Mouse (Mus musculus) v-Abl transformed pro-B cells (cell line): ENCODE results near the gene Atp6v0a2.

Experiments used
- in situ Hi-C, 2 experiments: fragments of 400-800 bp; cut with MboI; formaldehyde crosslinking; loops; one replicate each; pipeline ENCODE4 v1.15.1; 2025; ENCODE audit not compliant: unreplicated experiment in 2 of 2

Atp6v0a2 gene

GRCm38 (mm10) chr5:124636139-124636538, 7.8 kb downstream of the Atp6v0a2 start:
- in situ Hi-C loops, result no loop called here

GRCm38 (mm10) chr5:124636694-124637093, 8.3 kb downstream of the Atp6v0a2 start:
- in situ Hi-C loops, result no loop called here

- in situ Hi-C loops, result no loop called here
Observed at GRCm38 (mm10) chr5:124637300-124637699, 8.9 kb downstream of the Atp6v0a2 start.

- in situ Hi-C loops, result no loop called here
Observed at GRCm38 (mm10) chr5:124637836-124638235, 9.5 kb downstream of the Atp6v0a2 start.

- in situ Hi-C loops, result no loop called here
Observed at GRCm38 (mm10) chr5:124713741-124714140, 85.4 kb downstream of the Atp6v0a2 start.

GRCm38 (mm10) chr5:124715135-124715534, 86.8 kb downstream of the Atp6v0a2 start:
- in situ Hi-C loops, result no loop called here

DNA sequence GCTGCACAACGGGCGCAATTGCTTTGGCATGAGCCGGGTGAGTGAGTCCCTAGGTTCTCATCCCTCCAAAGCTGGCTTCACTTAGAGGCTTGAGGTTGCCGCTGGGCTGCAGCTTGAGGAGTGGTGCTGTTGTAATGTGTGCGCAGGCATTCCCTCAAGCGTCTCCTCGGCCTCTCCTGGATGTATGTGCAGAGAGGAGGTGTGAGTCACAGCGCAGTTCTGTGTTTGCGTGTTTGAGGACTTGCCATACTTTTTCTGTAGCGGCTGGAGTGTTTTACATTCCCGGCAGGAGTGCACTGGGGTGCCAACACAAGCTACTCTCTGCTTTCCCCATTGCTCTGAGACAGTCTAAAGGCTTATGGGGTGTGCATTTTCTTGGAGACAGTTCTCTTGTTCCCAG, 89.6 kb downstream of the Atp6v0a2 start:
- in situ Hi-C loops, result no loop called here

- in situ Hi-C loops, result no loop called here
Observed at GRCm38 (mm10) chr5:124718396-124718795, 90.0 kb downstream of the Atp6v0a2 start.

DNA sequence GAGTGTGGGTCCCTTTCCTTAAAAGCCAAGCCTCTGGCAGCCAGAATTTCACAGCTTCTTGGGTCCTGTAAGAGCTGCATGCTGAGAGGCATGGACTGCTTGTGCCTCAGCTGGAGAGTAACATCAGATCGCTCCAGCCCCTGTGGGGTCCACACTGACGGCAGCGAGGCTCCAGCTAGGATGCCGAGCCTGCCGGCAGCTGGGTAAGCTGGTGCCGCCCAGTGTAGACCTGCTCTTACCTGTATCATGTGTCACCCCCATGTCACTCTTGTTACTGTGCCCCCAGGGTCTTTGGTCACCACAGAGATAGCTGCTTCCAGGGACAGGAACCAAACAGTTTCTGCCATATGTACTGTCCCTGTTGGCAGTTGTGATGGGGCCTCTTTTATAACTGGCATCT, 94.7 kb downstream of the Atp6v0a2 start:
- in situ Hi-C loops, result no loop called here

- in situ Hi-C loops, result no loop called here
Observed at GRCm38 (mm10) chr5:124724997-124725396, 96.6 kb downstream of the Atp6v0a2 start, which contains the start of gene Dnah10. Gene Dnah10, plus strand, starts transcription at chr5:124725085.

DNA sequence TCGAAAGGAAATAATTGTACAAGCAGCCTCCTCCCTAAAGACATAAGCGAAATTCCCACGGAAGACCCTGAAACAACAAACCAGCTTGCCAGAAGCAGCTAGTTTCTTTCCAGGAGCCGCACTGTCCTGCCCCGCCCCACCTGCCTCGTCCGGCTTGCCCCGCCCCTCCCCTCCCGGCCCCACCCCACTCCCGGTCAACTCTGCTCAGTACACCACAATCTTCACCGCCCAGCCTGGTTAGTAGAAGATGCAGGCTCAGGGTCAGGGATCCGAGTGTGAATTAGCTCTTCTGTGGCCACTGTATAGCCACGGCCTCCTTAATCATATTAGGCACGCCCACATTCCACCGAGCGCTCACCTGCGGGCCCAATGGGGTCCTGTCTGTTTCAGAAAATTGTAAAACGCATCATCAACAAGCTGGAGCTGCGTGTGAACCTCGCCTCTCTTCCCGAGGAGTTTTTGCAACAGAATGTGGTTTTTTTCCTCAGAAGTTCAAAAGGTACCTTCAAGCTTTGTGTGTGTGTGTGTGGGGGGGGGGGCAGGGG, 101.4 kb downstream of the Atp6v0a2 start:
- in situ Hi-C loops, result no loop called here

DNA sequence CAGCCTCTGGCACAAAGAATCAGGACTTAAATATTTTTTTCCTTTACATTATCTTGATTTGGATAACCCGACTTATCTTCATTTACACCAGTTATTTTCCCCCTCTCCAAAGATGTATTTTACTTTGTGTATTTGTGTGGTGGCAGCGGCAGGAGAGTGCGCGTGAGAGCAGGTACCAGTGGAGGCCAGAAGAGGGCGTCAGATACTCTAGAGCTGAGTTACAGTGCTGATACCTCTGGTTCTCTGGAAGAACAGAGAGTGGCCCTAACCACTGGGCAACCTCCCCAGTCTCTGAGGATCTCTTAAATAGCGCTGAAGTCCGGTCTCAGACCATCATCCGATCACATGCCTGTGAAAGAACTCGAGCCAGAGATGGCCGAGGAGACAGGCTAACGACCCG, 105.6 kb downstream of the Atp6v0a2 start:
- in situ Hi-C loops, result no loop called here

GRCm38 (mm10) chr5:124741898-124742599, 113.7 kb downstream of the Atp6v0a2 start:
- in situ Hi-C loops, result no loop called here

DNA sequence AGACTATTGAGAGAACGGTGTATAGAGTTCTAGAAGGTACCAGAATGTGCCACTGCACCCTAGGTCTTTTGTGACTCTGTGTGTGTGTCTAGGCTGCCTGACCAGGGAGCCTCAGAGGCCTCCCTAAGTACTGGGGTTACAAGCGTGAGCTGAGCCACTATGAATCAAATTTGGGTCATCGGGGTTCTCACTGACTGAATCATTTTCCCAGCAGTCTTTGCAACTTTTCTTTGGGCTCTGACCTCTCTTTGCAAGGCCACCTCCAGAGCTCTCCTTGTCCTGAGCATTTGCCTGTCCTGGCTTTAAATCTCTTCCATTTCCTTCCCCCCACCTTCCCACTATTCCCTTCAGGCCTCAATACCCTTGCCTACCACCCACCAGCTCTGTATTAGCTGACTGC, 115.5 kb downstream of the Atp6v0a2 start:
- in situ Hi-C loops, result no loop called here

DNA sequence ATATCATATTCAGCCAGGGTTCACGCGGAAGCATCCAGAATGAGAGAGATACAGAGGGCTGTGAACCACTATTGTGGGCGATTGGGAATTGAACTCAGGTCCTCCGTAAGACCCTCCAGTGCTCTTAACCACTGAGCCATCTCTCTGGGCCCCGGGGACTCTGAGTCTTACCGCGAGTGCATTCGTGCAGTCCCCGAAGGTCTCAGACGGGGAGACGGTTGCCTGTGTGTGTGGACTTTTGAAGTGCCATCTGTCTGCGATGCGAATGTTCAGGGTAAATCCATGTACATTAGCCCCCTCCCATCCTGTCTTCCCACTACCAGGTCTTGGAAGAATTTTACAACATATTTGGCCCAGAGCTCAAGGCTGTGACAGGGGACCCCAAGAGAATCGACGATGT, 117.8 kb downstream of the Atp6v0a2 start:
- in situ Hi-C loops, result no loop called here

GRCm38 (mm10) chr5:124748296-124748695, 119.9 kb downstream of the Atp6v0a2 start:
- in situ Hi-C loops, result no loop called here

DNA sequence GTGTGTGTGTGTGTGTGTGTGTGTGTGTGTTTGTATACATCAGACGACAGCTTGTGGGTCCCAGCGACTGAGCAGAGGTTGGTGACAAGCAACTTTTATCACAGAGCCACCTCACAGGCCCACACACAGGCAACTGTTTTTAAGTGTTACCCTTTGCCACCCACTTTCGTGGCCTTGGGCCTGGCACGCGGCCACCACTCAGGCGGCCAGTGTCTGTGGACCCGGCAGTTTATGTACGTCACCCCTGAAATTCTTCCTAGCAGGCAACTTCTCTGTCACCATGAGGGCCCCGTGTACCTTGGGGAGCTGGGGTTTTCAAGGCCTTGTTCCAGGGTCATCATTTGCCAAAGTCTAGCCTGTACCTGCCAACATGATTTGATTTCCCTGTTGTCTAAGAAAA, 123.3 kb downstream of the Atp6v0a2 start:
- in situ Hi-C loops, result no loop called here

- in situ Hi-C loops, result no loop called here
Observed at GRCm38 (mm10) chr5:124761011-124761410, 132.6 kb downstream of the Atp6v0a2 start.

- in situ Hi-C loops, result no loop called here
Observed at GRCm38 (mm10) chr5:124761787-124762186, 133.4 kb downstream of the Atp6v0a2 start.
